Mouse (Mus musculus) ES-E14 (cell line): ENCODE data around the gene Ptpn13.

Source experiments
- CHD2 ChIP-seq: IDR thresholded peaks from 2 replicates; pipeline ENCODE4 v1.6.1; 2014; ENCODE audit warnings: mild to moderate bottlenecking, low read depth, low read length, inconsistent platforms
- HCFC1 ChIP-seq: IDR thresholded peaks from 2 replicates; pipeline ENCODE4 v1.6.1; 2012; ENCODE audit warnings: low read length, inconsistent platforms, borderline replicate concordance; ENCODE audit not compliant: insufficient read depth
- MAFK ChIP-seq: IDR thresholded peaks from 2 replicates; pipeline ENCODE4 v1.6.1; 2014; ENCODE audit warnings: mild to moderate bottlenecking, low read depth, low read length, inconsistent platforms; ENCODE audit not compliant: insufficient read depth
- ZC3H11A ChIP-seq: IDR thresholded peaks from 2 replicates; pipeline ENCODE4 v1.6.1; 2012; ENCODE audit warnings: low read depth, mild to moderate bottlenecking, inconsistent platforms, low read length, borderline replicate concordance
- ZNF384 ChIP-seq: IDR thresholded peaks from 2 replicates; pipeline ENCODE4 v1.6.1; 2012; ENCODE audit warnings: low read depth, low read length, inconsistent platforms

DNA sequence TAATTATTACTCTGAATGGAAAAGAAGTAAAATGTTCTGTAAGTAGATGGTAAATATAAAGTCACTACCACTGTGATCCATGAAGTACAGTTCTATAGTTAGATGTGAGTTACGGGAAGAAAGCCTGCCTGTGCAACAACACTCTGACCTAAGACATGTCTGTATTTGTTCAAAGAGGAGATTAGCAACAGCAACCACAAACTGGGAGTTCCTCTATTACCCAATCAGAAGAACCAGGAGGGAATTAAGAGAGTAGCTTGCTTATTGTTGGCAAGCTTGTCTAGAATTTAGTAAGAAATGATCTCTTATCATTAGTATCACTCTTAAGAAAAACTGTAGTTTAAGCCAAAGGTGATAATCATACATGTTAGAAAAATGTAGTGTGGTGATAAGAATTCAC, 25.7 kb downstream of the Ptpn13 start:
- TF ChIP-seq ZC3H11A (no peak), MAFK (no peak), HCFC1 (no peak), CHD2 (no peak), ZNF384 (no peak)
